Mouse (Mus musculus) neural tube, embryonic 11.5 days (tissue): ENCODE measurements at regions not wholly inside any gene's neighbourhood (a gene's known extent, or its start where the extent isn't known, plus 50 kb on each side); places are given as distances from the start of the nearest gene placed in this dataset.

Experiments
- ATAC-seq: fragments of 200-750 bp; cut with Nextera tagmentation; 2 replicates; pipeline ENCODE4 v1.8.0; 2017; ENCODE audit warnings: moderate number of reproducible peaks, mild to moderate bottlenecking, moderate TSS enrichment, moderate library complexity; ENCODE audit not compliant: insufficient read depth, low FRiP score, low TSS enrichment
- DNase-seq: peaks from one replicate; pipeline ENCODE4 v3.0.0-alpha.2; 2015; ENCODE audit warnings: low spot score
- H3K27ac ChIP-seq: fragments of 300-500 bp; sonication (generic); 2 replicates; pipeline ENCODE4 v1.5.1; 2014; ENCODE audit warnings: low read depth, mild to moderate bottlenecking, low read length
- H3K27me3 ChIP-seq: fragments of 300-500 bp; sonication (generic); 2 replicates; pipeline ENCODE4 v1.6.1; 2014; ENCODE audit warnings: mild to moderate bottlenecking, low read length, mixed read lengths; ENCODE audit not compliant: control insufficient read depth, insufficient read depth
- H3K36me3 ChIP-seq: fragments of 300-500 bp; sonication (generic); 2 replicates; pipeline ENCODE4 v1.6.1; 2014; ENCODE audit warnings: mild to moderate bottlenecking, low read length, moderate library complexity, mixed read lengths; ENCODE audit not compliant: control insufficient read depth, insufficient read depth
- H3K4me1 ChIP-seq: fragments of 300-500 bp; sonication (generic); 2 replicates; pipeline ENCODE4 v1.6.1; 2014; ENCODE audit warnings: low read length, mixed read lengths; ENCODE audit not compliant: control insufficient read depth, insufficient read depth
- H3K4me2 ChIP-seq: fragments of 300-500 bp; sonication (generic); 2 replicates; pipeline ENCODE4 v1.6.1; 2014; ENCODE audit warnings: low read depth, mild to moderate bottlenecking, moderate library complexity
- H3K4me3 ChIP-seq: fragments of 300-500 bp; sonication (generic); 2 replicates; pipeline ENCODE4 v1.5.1; 2014; ENCODE audit warnings: low read depth, low read length
- H3K9ac ChIP-seq: fragments of 300-500 bp; sonication (generic); 2 replicates; pipeline ENCODE4 v1.6.1; 2014; ENCODE audit warnings: mild to moderate bottlenecking, low read length
- H3K9me3 ChIP-seq: fragments of 300-500 bp; sonication (generic); 2 replicates; pipeline ENCODE4 v1.6.1; 2016; ENCODE audit warnings: low read length; ENCODE audit not compliant: control insufficient read depth
- WGBS: fragments of 180-500 bp; shearing (Covaris S2); extraction: QIAGEN DNeasy Blood & Tissue Kit; methylation state at CpG from one replicate; pipeline ENCODE4 v1.1.7; 2014; 5-methylcytosine and 5-hydroxymethylcytosine counted together

DNA sequence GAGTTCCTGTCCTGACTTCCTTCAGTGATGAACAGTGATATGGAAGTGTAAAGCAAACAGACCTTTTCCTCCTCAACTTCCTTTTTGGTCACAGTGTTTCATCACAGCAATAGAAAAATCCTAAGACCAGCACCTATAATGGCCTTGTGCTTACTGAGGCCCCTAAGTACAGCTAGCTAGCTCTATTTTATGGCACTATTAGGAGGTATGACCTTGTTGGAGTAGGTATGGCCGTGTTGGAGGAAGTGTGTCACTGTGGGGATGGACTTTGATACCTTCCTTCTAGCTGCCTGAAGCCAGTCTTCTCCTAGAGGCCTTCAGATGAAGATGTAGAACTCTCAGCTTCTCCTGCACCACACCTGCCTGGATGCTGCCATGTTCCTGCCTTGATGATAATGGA is 365.6 kb upstream of the Hs6st1 start:
- no peak overlapping the region for H3K9ac ChIP-seq
- H3K4me1 ChIP-seq: 0 out of 2 replicates have a peak, but pooled peaks cover 4% of the 10 kb centered on the region
- ATAC-seq: no peak
- H3K36me3 ChIP-seq: no peaks in the 10 kb centered on the region
- no peaks in the 10 kb centered on the region for H3K27me3 ChIP-seq
- DNase-seq: no peak
- H3K9me3 ChIP-seq: no peaks in the 10 kb centered on the region
- no peak overlapping the region for H3K27ac ChIP-seq
- no peak overlapping the region for H3K4me3 ChIP-seq
- H3K4me2 ChIP-seq: no peak overlapping the region
- WGBS: 73% methylated on average over 1 of the region's 1 CpGs

DNA sequence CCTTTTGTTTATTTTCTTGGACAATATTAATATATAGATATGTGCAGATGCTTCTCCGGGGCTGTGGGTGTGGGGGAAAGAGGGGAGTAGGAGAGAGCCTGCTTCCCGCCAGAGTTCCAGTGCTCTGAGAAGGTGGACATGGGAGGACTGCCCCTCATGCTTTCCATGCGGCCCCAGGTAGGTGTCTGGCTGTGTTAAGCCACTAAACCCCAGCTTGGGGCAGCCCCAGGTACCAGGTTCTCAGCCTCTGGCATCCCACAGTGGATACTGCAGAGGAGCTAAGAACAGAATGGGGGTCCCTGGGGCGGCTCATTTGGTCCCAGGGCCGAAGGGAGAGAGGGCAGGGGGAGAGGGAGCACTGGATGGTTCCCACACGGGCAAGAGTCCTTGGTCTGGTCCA is 361.9 kb upstream of the Hs6st1 start:
- 79% methylated on average over 6 of the region's 6 CpGs for WGBS
- no peak overlapping the region for H3K27ac ChIP-seq
- H3K4me1 ChIP-seq: no peaks in the 10 kb centered on the region
- no peak overlapping the region for H3K9ac ChIP-seq
- no peaks in the 10 kb centered on the region for H3K36me3 ChIP-seq
- ATAC-seq: no peak
- no peak for DNase-seq
- no peaks in the 10 kb centered on the region for H3K9me3 ChIP-seq
- H3K4me2 ChIP-seq: no peak overlapping the region
- H3K4me3 ChIP-seq: no peak overlapping the region
- no peaks in the 10 kb centered on the region for H3K27me3 ChIP-seq

DNA sequence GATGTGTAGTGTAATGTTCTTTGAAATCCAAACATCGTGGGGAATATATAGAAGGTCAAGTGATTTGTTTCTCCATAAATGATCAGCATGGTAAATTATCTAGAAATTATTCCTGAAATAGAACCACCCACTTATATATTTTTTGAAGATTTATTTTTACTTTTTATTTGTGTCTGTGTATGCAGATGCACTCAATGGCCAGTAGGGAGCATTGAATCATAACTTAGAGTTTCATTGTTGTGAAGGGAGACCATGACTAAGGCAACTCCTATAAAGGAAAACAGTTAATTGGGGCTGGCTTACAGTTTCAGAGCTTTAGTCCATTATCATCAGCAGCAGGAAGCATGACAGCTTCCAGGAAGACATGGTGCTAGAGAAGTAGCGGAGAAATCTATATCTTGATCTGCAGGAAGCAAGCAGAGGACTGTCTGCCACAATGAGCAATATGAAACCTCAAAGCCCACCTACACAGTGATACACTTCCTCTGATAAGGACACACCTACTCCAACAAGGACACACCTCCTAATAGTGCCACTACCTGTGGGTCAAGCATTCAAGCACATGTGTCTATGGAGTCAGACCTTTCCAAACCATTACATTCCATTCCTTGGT is 359.9 kb upstream of the Hs6st1 start:
- Histone ChIP-seq H3K36me3 (no peaks in the 10 kb centered on the region), H3K4me2 (no peak overlapping the region), H3K9ac (no peak overlapping the region), H3K27me3 (no peaks in the 10 kb centered on the region), H3K9me3 (no peaks in the 10 kb centered on the region), H3K4me1 (no peaks in the 10 kb centered on the region), H3K27ac (no peak overlapping the region), H3K4me3 (no peak overlapping the region)
- ATAC-seq: no peak
- 94% methylated on average over 2 of the region's 2 CpGs for WGBS
- DNase-seq: no peak

DNA sequence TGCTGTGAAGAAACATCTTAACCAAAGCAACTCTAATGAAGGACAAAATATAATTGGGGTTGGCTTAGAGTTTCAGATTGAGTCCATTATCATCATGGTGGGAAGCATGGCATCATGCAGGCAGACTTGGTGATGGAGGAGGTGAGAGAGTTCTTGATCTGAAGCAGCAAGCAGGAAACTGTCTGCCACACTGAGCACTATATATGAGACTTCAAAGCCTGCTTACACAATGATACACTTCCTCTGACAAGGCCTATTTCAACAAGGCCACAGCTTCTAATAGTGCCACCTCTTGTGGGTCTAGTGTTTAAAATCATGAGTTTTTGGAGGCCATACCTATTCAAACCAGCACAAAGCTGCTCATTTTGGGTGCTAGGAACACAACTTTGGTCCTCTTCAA is 359.0 kb upstream of the Hs6st1 start:
- Histone ChIP-seq H3K27me3 (no peaks in the 10 kb centered on the region), H3K36me3 (no peaks in the 10 kb centered on the region), H3K9ac (no peak overlapping the region), H3K4me2 (no peak overlapping the region), H3K9me3 (no peaks in the 10 kb centered on the region), H3K27ac (no peak overlapping the region), H3K4me1 (no peaks in the 10 kb centered on the region), H3K4me3 (no peak overlapping the region)
- ATAC-seq (no peak), DNase-seq (no peak)

DNA sequence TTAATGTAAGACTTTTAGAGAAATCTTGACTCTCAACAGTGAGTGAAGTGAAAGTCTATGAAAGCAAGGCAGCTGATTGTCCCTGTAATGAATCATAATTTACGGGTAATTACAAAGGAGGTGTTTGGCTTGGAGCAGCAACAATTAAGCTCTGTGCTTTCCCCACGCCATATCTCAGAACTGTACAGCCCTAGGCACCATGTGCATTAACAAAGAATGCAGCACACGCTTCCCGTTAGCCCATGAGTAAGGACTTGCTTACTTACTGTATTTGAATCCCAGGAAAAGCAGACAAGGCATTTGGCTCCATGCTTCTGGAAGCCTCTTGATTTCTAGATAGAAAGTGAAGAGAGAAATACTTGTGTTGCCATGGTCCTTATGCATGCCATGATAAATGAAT is 354.2 kb upstream of the Hs6st1 start:
- H3K9ac ChIP-seq: no peak overlapping the region
- H3K27ac ChIP-seq: no peak overlapping the region
- 86% methylated on average over 4 of the region's 4 CpGs for WGBS
- H3K4me1 ChIP-seq: no peaks in the 10 kb centered on the region
- no peak for ATAC-seq
- no peaks in the 10 kb centered on the region for H3K9me3 ChIP-seq
- no peak overlapping the region for H3K4me2 ChIP-seq
- H3K36me3 ChIP-seq: no peaks in the 10 kb centered on the region
- DNase-seq: no peak
- H3K27me3 ChIP-seq: no peaks in the 10 kb centered on the region
- no peak overlapping the region for H3K4me3 ChIP-seq

DNA sequence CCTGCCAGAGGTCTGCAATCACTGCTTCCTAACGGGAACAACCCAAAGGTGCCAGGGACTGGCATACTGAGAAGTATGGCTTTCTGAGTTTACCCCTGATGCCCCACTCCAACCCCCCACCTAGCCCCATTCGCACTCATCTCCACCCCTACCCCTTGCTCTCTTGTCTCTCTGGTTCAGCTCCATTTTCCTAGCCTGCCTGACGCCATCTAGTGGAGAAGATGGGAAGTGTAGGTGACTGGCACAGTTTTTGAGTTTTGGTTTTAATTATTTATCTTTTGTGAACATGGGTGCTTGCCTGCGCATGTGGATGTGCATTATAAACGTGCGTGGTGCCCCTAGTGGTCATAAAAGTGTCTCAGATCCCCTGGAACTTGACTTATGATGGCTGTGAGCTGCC is 352.3 kb upstream of the Hs6st1 start:
- H3K27me3 ChIP-seq: no peaks in the 10 kb centered on the region
- no peaks in the 10 kb centered on the region for H3K4me1 ChIP-seq
- H3K4me2 ChIP-seq: no peak overlapping the region
- DNase-seq (no peak), ATAC-seq (no peak)
- H3K9me3 ChIP-seq: no peaks in the 10 kb centered on the region
- 66% methylated on average over 6 of the region's 6 CpGs for WGBS
- H3K4me3 ChIP-seq: no peak overlapping the region
- H3K27ac ChIP-seq: no peak overlapping the region
- no peak overlapping the region for H3K9ac ChIP-seq
- H3K36me3 ChIP-seq: no peaks in the 10 kb centered on the region

DNA sequence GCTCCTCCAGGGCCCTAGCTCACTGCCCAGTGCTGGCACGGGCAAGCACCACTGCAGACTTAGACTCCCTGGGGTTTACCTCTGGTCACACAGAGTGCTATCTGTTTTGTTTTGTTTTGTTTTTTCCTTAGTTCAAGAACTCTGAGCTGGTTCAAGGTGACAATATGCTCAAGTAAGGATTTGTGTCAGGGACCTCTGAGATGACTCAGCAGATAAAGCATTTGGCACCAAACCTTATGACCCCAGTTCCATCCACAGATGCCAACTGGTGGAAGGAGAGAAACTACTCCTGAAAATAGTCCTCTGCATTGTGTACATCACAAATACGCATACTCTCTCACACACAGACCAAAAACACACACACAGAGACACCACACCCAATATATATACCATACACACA is 351.0 kb upstream of the Hs6st1 start:
- no peaks in the 10 kb centered on the region for H3K27me3 ChIP-seq
- H3K9me3 ChIP-seq: no peaks in the 10 kb centered on the region
- no peaks in the 10 kb centered on the region for H3K4me1 ChIP-seq
- no peak for DNase-seq
- WGBS: 84% methylated on average over 2 of the region's 2 CpGs
- no peak overlapping the region for H3K4me3 ChIP-seq
- ATAC-seq: no peak
- no peak overlapping the region for H3K27ac ChIP-seq
- H3K9ac ChIP-seq: no peak overlapping the region
- no peaks in the 10 kb centered on the region for H3K36me3 ChIP-seq
- no peak overlapping the region for H3K4me2 ChIP-seq

DNA sequence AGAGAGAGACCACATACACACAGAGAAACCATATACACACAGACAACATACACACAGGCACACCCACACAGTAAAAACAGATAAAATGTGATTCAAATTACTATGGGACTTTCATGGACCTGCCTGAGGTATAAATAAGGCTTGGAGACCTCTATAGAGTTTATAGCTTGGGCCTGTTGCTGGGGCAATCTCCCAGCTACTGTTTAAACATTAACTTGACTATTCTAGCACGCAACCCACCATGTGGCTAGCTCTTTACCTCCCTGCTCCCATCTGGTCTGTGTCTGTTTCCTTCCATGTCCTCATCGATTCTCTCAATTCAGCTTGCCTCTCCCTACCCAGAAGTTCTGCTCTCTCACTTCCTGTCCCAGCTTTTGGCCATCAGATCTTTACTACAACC is 350.5 kb upstream of the Hs6st1 start:
- 66% methylated on average over 2 of the region's 2 CpGs for WGBS
- no peak for ATAC-seq
- H3K27ac ChIP-seq: no peak overlapping the region

DNA sequence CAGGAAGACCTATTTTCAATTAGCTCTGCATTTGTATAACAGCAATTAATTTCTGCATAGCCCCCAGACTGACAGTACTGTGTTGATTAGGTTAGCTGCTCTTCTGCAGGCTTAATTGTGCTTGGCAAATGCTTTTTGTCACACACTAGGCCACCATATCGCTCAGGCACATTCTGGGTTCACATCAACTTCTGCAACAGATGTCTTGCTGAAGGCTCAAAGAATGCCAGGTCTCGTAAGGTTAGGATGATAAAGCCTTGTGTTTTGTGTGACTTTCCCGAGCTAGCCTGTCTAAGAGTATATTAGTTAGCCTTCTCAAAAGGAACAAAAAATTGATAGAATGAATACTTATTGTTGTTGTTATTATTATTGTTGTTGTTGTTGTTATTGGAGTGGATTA is 348.1 kb upstream of the Hs6st1 start:
- Histone ChIP-seq H3K27me3 (no peaks in the 10 kb centered on the region), H3K4me2 (no peak overlapping the region), H3K4me3 (no peak overlapping the region), H3K27ac (no peak overlapping the region), H3K9ac (no peak overlapping the region), H3K4me1 (no peaks in the 10 kb centered on the region), H3K9me3 (no peaks in the 10 kb centered on the region), H3K36me3 (no peaks in the 10 kb centered on the region)
- 75% methylated on average over 3 of the region's 3 CpGs for WGBS
- ATAC-seq (no peak), DNase-seq (no peak)

More for the DNA sequence above, 350.5 kb upstream of the Hs6st1 start:
- no peak for DNase-seq
- H3K27me3 ChIP-seq: no peaks in the 10 kb centered on the region
- H3K4me2 ChIP-seq: no peak overlapping the region
- no peaks in the 10 kb centered on the region for H3K4me1 ChIP-seq
- no peak overlapping the region for H3K4me3 ChIP-seq
- H3K36me3 ChIP-seq: no peaks in the 10 kb centered on the region
- no peaks in the 10 kb centered on the region for H3K9me3 ChIP-seq
- no peak overlapping the region for H3K9ac ChIP-seq
